Mouse (Mus musculus) embryonic facial prominence, embryonic 13.5 days (tissue): ENCODE measurements around the gene Mgat5. TPM values are rescaled to one million over a fixed set of nuclear protein-coding genes. Genes with fewer than 3 reads are reported as not detected.

Source experiments
- ATAC-seq: fragments of 200-750 bp; cut with Nextera tagmentation; 2 replicates; pipeline ENCODE4 v1.8.0; 2017; ENCODE audit warnings: low read depth; ENCODE audit not compliant: insufficient number of reproducible peaks, insufficient read depth, low FRiP score, low TSS enrichment
- H3K27ac ChIP-seq: fragments of 300-500 bp; sonication (generic); 2 replicates; pipeline ENCODE4 v1.5.1; 2015; ENCODE audit warnings: moderate library complexity, mild to moderate bottlenecking, inconsistent platforms
- H3K27me3 ChIP-seq: fragments of 300-500 bp; sonication (generic); 2 replicates; pipeline ENCODE4 v1.6.1; 2015; ENCODE audit warnings: mild to moderate bottlenecking, inconsistent platforms
- H3K36me3 ChIP-seq: fragments of 300-500 bp; sonication (generic); 2 replicates; pipeline ENCODE4 v1.6.1; 2015; ENCODE audit warnings: mild to moderate bottlenecking, inconsistent platforms
- H3K4me1 ChIP-seq: fragments of 300-500 bp; sonication (generic); 2 replicates; pipeline ENCODE4 v1.6.1; 2015; ENCODE audit warnings: inconsistent platforms
- H3K4me2 ChIP-seq: fragments of 300-500 bp; sonication (generic); 2 replicates; pipeline ENCODE4 v1.6.1; 2015; ENCODE audit warnings: moderate library complexity, mild to moderate bottlenecking, inconsistent platforms
- H3K4me3 ChIP-seq: fragments of 300-500 bp; sonication (generic); 2 replicates; pipeline ENCODE4 v1.5.1; 2015; ENCODE audit warnings: mild to moderate bottlenecking, inconsistent platforms
- H3K9ac ChIP-seq: fragments of 300-500 bp; sonication (generic); 2 replicates; pipeline ENCODE4 v1.6.1; 2015; ENCODE audit warnings: mild to moderate bottlenecking, inconsistent platforms
- H3K9me3 ChIP-seq: fragments of 300-500 bp; sonication (generic); 2 replicates; pipeline ENCODE4 v1.6.1; 2016; ENCODE audit warnings: inconsistent platforms
- WGBS: fragments of 180-500 bp; shearing (Covaris S2); methylation state at CpG from one replicate; pipeline ENCODE4 v1.1.7; 2015; ENCODE audit warnings: mixed read lengths; 5-methylcytosine and 5-hydroxymethylcytosine counted together
- polyA plus RNA-seq: library from polyadenylated mRNA; unstranded; fragments of >200 nt; fragmentation: Nextera tagmentation; extraction: Ambion mirVana; gene quantifications from 2 replicates; pipeline ENCODE4 v1.2.1, GENCODE M21; 2015

Mgat5 gene
- polyA plus RNA-seq, 1 experiment from 2014 or later, result 7.0 TPM

DNA sequence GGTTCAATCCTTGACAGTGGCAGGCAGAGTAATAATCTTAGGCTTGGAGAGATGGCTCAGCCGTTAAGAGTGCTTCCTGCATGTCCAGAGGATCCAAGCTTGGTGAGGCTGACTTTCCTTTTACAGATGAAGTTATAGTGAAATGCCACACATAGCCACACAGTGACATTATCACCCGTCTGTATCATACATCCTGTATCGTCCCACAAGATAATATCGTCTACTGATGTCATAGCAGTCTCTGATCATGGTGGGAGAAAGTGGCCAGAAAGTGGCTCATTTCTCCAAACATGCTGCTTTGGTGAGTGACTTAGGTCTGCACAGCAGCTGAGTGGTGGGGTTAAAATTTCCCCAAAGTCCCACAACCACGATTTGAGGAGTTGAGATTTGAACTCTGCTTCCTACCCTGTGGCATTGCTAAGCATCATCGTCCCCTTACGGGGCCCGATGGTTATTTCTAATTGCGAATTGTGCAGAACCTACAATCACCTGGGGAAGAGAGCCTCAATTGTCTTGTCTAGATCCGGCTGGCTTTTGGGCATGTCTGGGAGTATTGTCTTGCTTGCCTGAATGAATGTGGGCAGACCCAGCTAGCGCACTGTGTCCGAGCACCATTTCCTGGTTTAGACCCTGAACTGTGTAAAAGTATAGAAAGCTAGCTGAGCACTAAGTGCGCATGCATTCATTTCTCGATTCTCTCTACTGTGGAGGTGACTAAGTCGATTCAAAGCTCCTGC lies 37.5 kb downstream of the Mgat5 start:
- H3K27ac ChIP-seq, result no peak overlapping the region
- H3K9ac ChIP-seq, result no peak overlapping the region
- no peaks in the 10 kb centered on the region for H3K27me3 ChIP-seq
- no peak for ATAC-seq
- no peak overlapping the region for H3K4me2 ChIP-seq
- H3K36me3 ChIP-seq, result no peaks in the 10 kb centered on the region
- H3K4me1 ChIP-seq, result peaks cover 17% of the 10 kb centered on the region
- no peak overlapping the region for H3K4me3 ChIP-seq
- H3K9me3 ChIP-seq, result no peaks in the 10 kb centered on the region
- 83% methylated on average over 15 of the region's 15 CpGs for WGBS

DNA sequence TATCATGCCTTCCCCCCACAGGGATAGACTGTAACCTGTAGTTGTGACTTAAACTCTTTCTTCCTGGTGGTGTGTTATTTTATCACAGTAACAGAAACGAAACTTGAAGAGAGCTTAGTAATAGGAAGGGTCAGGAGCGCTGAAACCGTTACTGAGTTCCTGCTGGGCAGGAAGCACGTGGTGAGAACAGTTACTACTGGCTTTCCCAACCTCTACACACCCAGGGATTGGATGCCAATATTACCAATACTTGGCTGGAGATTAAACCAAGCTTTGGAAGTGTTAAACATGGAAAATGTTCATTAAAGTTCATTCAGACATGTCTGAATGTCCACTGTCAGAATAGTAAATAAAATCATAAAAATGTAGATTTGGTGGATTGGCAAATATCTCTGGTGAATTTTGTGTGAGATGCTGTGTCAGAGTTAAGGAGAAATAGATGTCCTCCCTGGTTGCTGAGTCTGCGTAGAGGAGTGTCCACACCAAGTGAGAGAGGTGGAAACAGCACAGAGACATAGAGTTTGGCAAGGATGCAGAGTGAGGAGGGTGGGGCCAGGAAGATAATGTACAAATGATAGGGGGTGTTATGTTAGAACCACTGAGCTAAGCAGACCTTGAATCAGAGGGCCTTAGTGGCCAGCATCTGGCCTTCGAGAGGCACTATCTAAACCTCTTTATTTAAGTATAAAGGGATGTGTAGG lies 38.2 kb downstream of the Mgat5 start:
- Histone ChIP-seq H3K4me2 (no peak overlapping the region), H3K27ac (no peak overlapping the region), H3K4me3 (no peak overlapping the region), H3K36me3 (no peaks in the 10 kb centered on the region), H3K9ac (no peak overlapping the region), H3K27me3 (no peaks in the 10 kb centered on the region), H3K4me1 (peaks cover 17% of the 10 kb centered on the region), H3K9me3 (no peaks in the 10 kb centered on the region)
- 69% methylated on average over 6 of the region's 6 CpGs for WGBS
- ATAC-seq, result no peak

DNA sequence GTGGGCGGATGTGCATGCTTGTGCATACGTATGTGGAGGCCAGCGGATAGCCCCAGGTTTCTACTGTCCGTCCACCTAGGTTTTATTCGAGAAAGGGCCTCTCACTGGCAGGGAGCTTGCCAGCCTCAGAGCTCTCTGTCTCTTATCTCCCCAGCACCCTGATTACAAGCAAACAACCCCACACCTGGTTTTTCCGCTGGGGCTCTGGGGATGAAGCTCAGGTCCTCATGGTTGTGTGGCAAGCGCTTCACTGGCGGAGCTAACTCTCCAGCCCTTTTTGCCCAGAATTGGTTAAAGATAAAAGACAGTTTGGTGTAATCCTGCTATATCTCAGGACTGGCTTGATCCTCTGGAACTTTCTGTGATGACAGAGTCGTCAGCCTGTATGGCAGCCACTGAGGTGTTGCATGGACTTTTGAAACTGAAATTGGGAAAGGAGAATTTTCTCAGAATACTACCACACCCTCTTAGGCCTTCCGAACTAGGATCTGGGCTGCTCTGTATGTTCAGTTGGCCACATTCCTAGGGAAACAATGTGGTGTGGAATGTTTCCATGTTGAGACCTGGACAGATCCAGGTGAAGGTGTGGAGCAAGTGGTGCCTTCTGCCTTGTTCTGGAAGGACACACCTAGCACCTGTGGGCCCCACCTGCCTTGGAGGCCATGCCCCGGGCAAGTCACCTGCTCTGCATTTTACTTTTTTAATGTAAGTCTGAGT lies 39.4 kb downstream of the Mgat5 start:
- Histone ChIP-seq H3K4me2 (no peak overlapping the region), H3K4me1 (peaks cover 12% of the 10 kb centered on the region), H3K27ac (no peak overlapping the region), H3K36me3 (no peaks in the 10 kb centered on the region), H3K9ac (no peak overlapping the region), H3K9me3 (no peaks in the 10 kb centered on the region), H3K4me3 (no peak overlapping the region), H3K27me3 (no peaks in the 10 kb centered on the region)
- 87% methylated on average over 11 of the region's 11 CpGs for WGBS
- ATAC-seq, result no peak

DNA sequence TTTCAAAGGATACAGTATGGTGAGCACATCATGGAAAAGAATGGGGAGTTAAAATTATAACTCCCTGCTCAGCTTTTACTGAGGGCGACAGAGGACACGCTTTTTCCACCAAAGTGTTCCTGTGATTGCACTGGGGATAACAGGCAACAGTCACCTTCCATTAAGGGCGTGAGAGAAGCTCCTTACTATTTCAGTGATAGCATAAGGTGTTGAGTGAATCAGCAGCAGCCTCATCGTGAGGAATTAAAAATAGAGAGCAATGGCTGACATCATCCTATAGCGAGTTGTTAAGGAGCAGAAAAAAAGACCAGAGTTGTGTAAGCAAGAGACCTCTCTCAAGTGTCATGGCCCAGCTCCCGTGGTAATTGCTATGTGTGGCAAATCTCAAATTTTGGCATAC lies 41.3 kb downstream of the Mgat5 start:
- H3K36me3 ChIP-seq, result no peaks in the 10 kb centered on the region
- H3K9ac ChIP-seq, result no peak overlapping the region
- no peak overlapping the region for H3K27ac ChIP-seq
- no peak for ATAC-seq
- H3K27me3 ChIP-seq, result no peaks in the 10 kb centered on the region
- WGBS, result 86% methylated on average over 6 of the region's 6 CpGs
- no peak overlapping the region for H3K4me2 ChIP-seq
- no peaks in the 10 kb centered on the region for H3K9me3 ChIP-seq
- H3K4me1 ChIP-seq, result no peaks in the 10 kb centered on the region
- no peak overlapping the region for H3K4me3 ChIP-seq

DNA sequence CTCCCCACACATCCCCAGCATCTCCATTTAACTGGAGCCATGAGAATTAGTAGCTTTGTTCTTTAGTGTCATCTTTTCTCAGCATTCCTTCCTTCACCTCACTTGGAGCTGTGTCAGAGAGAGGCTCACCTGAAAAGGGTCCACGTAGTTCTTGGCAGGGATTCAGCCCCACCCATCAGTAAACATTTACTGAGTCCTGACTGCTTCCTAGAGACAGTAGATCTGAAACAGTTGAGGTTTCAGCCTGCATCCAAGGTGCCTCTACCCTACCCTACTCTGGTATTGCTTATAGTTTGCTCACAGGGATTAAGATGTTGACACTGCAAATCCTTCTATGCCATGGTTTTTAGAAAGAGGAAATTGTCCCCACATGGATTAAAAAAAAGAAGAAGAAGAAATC lies 43.6 kb downstream of the Mgat5 start:
- Histone ChIP-seq H3K27me3 (no peaks in the 10 kb centered on the region), H3K4me3 (no peak overlapping the region), H3K4me1 (no peaks in the 10 kb centered on the region), H3K36me3 (0 out of 2 replicates have a peak, but pooled peaks cover 5% of the 10 kb centered on the region), H3K4me2 (no peak overlapping the region), H3K27ac (no peak overlapping the region), H3K9ac (no peak overlapping the region), H3K9me3 (no peaks in the 10 kb centered on the region)
- no peak for ATAC-seq
- WGBS, result 53% methylated on average over 1 of the region's 1 CpGs

DNA sequence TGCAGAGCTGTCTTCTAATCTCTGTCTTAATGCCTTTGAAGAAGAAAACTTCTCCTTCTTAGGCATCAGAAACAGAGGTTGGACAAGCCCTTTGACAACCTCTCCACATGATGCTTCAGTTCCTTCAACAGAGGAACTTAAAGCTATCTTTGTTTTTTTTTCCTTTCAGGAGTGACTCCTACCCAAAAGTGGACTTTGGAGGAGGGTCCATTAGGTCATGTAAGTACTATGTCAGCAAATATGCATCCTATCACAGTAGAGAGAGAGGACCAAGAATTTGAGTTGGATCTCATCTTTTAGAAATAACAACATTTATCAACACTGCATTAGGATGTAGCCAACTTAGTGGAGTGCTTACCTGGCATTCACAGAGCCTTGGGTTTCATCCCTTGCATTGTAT lies 44.8 kb downstream of the Mgat5 start:
- H3K36me3 ChIP-seq, result 0 out of 2 replicates have a peak, but pooled peaks cover 5% of the 10 kb centered on the region
- no peak overlapping the region for H3K27ac ChIP-seq
- H3K4me1 ChIP-seq, result no peaks in the 10 kb centered on the region
- H3K9me3 ChIP-seq, result no peaks in the 10 kb centered on the region
- H3K9ac ChIP-seq, result no peak overlapping the region
- H3K4me3 ChIP-seq, result no peak overlapping the region
- no peak for ATAC-seq
- H3K4me2 ChIP-seq, result no peak overlapping the region
- no peaks in the 10 kb centered on the region for H3K27me3 ChIP-seq

DNA sequence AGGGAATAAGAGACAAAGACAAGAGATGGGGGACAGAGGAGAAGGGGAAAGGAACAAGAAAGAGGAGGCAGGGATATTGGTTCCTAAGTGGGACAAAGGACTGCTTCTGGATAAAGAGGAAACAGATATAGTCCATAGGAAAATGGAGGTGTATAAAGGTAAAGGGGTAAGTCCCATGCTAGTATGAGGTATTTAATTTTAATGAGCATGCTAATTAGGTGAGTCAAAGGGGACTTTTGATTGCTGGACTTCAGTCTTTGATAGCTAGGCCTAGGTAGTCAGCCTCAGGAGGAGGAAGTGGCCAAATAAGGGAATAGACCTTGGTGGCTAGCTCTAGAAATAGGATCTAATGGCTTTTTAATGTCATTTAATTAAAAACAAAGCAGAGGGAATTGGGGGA lies 45.5 kb downstream of the Mgat5 start:
- Histone ChIP-seq H3K27ac (no peak overlapping the region), H3K4me2 (no peak overlapping the region), H3K4me3 (no peak overlapping the region), H3K9me3 (no peaks in the 10 kb centered on the region), H3K27me3 (no peaks in the 10 kb centered on the region), H3K4me1 (no peaks in the 10 kb centered on the region), H3K9ac (no peak overlapping the region), H3K36me3 (0 out of 2 replicates have a peak, but pooled peaks cover 6% of the 10 kb centered on the region)
- ATAC-seq, result no peak

DNA sequence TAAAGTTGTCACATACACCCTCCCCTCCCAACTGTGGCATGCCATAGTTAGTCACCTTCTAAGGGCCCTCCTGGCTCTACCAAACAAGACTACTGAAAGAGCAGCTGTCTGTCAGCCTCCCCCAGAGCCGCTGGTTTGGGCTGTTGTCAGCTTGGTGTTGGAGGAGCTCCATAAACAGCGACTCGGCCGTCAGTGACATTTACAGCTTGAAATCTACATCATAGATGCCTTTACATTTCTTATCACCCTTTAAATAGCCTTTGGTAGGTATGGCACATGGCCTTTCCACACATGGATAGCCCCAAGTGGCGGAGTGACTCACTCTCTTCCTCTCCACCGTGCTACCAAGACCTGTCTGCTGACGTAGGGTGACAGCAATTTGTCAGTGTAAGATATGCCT lies 46.9 kb downstream of the Mgat5 start:
- no peak for ATAC-seq
- H3K27ac ChIP-seq, result no peak overlapping the region
- WGBS, result 92% methylated on average over 7 of the region's 7 CpGs
- no peaks in the 10 kb centered on the region for H3K4me1 ChIP-seq
- no peak overlapping the region for H3K4me2 ChIP-seq
- H3K9ac ChIP-seq, result no peak overlapping the region
- H3K36me3 ChIP-seq, result peaks cover 19% of the 10 kb centered on the region; the same call in 1 of the 2 replicates
- no peaks in the 10 kb centered on the region for H3K9me3 ChIP-seq
- no peaks in the 10 kb centered on the region for H3K27me3 ChIP-seq
- no peak overlapping the region for H3K4me3 ChIP-seq

DNA sequence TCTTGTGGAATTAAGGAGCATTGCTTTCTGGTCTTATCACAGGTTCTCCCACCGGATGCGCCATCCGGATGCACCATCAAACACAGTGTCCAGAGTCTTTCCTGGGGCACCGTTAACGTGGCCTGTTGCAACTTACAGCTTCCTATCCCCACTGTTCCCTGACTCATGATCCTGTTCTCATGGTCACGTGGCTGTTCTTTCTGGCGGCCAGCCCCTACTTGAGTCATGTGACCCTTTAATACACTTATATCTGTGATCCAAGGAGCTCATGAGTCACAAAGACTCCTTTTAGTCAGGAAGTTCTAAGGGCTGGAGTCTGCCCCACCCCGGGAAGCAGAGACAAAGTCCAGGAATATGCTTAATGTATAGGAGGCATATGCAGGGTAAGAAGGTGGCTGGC lies 52.2 kb downstream of the Mgat5 start:
- Histone ChIP-seq H3K9ac (no peak overlapping the region), H3K4me3 (no peak overlapping the region), H3K9me3 (no peaks in the 10 kb centered on the region), H3K4me2 (no peak overlapping the region), H3K4me1 (no peaks in the 10 kb centered on the region), H3K27ac (no peak overlapping the region), H3K27me3 (no peaks in the 10 kb centered on the region), H3K36me3 (peaks cover 20% of the 10 kb centered on the region; the same call in 1 of the 2 replicates)
- ATAC-seq, result no peak
- 93% methylated on average over 8 of the region's 8 CpGs for WGBS

DNA sequence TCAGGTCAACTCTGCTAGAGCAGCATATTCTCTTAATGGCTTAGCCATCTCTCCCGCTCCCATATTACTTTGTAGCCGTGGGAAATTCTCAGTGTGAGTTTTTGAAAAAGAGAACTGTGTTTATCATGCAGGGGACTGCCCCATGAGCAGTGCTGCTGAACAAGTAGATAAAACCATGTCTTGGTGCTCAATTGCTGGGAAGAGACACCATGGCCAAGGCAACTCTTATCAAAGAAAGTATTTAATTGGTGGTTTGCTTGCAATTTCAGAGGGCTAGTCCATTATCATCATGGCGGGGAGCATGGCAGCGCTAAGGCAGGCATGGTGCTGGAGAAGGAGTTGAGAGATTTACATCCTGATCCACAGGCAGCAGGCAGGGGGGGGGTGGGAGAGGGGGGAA lies 54.9 kb downstream of the Mgat5 start:
- 93% methylated on average over 4 of the region's 4 CpGs for WGBS
- Histone ChIP-seq H3K4me2 (no peak overlapping the region), H3K27me3 (no peaks in the 10 kb centered on the region), H3K36me3 (peaks cover 18% of the 10 kb centered on the region; the same call in 1 of the 2 replicates), H3K9ac (no peak overlapping the region), H3K27ac (no peak overlapping the region), H3K4me1 (no peaks in the 10 kb centered on the region), H3K9me3 (no peaks in the 10 kb centered on the region), H3K4me3 (no peak overlapping the region)
- ATAC-seq, result no peak

DNA sequence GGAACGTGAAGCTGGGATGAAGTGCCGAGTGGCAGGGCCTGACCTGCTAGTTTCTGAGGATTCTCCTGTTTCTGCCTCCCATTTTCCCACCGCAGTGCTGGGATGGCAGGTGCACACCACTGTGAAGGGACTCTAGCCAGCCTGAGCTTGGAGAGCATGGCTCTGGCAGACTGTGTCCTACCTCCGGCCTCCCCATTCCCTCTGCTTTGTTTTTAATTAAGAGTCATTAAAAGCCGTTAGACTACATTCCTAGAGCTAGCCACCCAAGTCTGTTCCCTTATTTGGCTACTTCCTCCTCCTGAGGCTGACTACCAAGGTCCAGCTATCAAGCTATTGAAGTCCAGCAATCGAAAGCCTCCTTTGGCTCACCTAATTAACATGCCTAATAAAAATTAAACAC lies 56.2 kb downstream of the Mgat5 start:
- H3K27ac ChIP-seq, result no peak overlapping the region
- no peaks in the 10 kb centered on the region for H3K27me3 ChIP-seq
- ATAC-seq, result no peak
- no peaks in the 10 kb centered on the region for H3K9me3 ChIP-seq
- no peak overlapping the region for H3K4me3 ChIP-seq
- peaks cover 11% of the 10 kb centered on the region; the same call in 1 of the 2 replicates for H3K36me3 ChIP-seq
- WGBS, result 42% methylated on average over 6 of the region's 6 CpGs
- no peak overlapping the region for H3K9ac ChIP-seq
- no peak overlapping the region for H3K4me2 ChIP-seq
- no peaks in the 10 kb centered on the region for H3K4me1 ChIP-seq
